Mouse (Mus musculus): ENCODE results near the gene Zer1.

Zer1 gene

DNA sequence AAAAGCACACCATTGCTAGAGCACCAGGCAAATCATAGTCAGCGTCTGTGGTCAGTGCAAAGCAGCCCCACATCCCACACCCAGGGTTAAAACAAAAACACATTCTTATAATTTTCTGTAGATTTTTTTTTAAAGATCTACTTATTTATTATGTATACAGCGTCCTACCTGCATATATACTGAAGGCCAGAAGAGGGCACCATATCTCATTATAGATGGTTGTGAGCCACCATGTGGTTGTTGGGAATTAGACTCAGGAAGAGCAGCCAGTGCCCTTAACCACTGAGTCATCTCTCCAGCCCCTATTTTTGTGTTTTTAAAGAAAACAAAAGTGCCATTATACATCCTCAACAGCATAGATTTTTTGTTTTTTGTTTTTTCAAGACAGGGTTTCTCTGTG, 4.4 kb upstream of the Zer1 start:
- DNase-seq (ENCODE audit: low read depth, low spot score), result peak; percentile 78

DNA sequence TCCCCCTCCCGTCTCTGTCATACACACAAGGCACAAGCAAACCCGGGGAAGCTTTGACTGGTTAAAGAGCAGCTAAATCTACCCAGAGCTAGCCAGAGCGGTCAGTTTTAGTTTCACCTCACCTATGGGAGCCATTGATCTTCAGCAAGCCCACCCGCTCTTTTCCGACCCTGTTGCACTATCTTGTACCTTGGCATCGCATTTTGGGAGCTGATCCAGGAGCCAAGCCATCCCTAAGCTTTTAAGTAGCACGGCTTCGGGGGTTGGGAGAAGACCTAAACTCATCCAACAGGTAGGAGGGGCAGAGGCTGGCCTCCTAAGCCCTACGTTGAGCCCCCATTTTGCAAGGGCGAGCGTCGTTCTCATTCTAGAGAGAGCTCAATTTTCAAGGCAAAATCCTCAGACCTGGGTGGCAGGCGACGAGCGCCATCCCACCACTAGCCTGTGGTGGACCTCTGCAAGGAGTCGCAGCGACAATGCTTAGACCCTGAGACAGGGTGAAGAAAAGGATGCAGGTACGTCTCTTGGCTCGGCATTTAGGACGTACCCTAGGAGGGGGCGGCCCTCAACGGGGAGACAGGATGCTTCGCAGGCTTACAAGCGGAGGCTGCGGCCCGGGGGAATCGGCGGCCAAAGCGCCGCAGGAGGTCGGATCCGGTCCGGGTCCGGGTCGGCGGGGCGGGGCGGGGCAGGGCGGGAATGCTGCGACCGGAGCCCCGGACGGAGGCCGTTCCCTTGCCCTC, 485 bp downstream of the Zer1 start:
- no peak for DNase-seq (ENCODE audit: low read depth, low spot score)

DNA sequence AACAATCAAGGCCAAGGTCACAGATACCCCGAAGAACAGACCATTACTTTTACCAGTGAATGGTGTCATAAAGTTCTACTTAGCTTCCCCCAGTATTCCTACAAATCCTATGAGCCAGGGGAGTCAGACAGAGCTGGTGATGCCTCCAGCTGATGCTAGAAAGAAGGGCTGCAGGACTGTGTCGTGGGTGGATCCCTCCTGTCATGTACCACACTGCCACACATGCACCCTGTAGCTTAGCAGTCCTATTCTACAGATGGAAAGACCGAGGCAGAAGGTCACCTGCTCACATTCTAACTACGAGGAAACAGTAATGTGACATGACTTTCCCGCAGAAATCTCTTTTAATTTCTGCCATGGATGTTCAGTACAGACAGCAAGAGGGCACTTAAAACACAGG, 1.6 kb downstream of the Zer1 start:
- no peak for DNase-seq (ENCODE audit: low read depth, low spot score)

DNA sequence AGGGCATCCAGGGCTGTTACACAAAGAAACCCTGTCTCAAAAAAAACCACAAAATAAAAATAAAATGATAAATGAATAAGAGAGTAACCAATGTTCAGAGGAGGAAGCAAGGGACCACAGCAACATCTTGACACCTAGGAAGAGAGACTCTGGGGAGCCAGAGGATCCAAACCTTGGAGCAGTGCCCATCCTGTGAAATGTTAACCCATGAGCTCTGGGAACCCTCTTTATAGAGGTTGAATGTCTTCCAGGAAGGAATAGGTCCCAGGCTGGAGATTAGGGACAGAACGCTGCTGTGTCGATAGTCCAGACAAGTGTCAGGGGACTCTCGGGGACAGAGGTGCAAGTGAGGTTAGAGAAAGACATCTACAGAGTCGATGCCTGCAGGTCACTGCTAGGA, 4.1 kb downstream of the Zer1 start:
- DNase-seq (ENCODE audit: low read depth, low spot score), result no peak

DNA sequence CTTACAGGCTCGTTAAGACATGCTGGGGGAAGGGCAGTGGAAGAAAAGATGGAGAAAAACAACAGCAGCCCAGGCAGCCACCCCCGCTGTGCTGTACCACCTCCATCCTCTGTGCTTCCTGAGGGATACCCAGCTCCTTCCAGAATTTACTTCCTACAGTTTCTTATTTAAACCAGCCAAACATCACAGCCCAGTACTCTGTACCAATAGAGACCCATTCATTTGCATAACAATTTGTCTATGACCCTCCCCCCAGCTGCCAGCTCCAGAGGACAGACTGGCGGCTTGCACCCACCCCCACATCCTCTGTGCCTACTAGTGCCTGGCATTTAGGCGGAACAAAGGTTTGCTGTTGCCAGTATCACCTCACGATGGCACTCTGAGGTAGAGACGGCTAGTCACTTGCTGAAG, 4.7 kb downstream of the Zer1 start:
- DNase-seq (ENCODE audit: low read depth, low spot score), result peak; percentile 83

DNA sequence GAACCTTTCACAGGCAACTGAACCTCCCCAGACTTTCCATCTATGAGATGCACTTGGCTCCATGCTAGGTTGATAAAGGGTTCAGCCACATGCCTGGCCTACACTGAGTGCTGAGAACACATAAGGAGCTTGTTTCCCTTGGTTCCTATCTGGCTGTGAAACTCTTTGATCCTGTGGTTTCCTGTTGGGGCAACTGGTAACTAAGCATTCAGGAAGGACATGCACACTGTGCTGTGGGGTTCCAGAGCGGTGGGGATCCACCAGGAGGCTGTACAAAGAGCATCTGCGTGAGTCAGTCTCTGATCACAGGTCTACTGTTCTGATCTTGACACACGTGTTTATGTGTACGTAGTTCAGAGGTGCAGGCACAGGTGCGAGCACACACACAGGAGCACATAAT, 11.8 kb downstream of the Zer1 start:
- no peak for DNase-seq (ENCODE audit: low read depth, low spot score)

DNA sequence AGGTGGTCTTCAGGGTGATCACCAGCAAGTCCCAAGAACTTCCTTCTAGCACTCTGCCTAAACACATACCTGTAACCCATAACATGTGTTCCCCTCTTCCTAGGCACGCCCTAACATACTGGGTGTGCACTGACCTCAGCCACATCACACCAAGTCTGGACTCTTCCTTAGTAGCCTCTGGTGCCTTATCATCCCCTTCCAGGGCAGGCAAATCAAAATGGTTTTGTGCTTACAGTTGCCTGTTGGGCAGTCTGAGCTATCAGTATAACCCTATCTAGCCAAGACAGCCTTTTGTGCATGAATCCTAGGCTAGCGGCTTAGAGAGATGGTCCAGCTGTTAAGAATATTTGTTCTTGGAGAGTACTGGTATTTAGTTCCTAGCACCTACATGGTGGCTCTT, 12.9 kb downstream of the Zer1 start:
- no peak for DNase-seq (ENCODE audit: low read depth, low spot score)

DNA sequence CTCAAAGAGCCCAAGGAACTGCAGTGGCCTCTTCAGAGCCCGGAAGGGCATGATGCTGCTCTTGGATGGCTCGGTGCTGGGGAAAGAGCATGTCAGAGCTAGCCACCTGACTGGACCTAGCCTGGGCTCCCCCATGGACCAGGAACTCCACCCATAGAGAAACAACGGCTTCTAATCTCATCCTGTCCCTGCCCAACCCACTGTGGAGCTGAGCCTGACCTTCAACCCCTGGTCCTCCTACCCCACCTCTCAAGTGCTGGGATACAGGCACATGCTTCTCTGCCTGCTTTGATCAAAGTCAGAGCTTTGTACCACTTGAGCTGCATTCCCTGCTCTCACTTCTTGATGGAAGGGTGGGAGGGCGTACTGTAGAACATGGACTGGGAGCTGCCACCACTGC, 16.1 kb downstream of the Zer1 start:
- DNase-seq (ENCODE audit: low read depth, low spot score), result no peak

DNA sequence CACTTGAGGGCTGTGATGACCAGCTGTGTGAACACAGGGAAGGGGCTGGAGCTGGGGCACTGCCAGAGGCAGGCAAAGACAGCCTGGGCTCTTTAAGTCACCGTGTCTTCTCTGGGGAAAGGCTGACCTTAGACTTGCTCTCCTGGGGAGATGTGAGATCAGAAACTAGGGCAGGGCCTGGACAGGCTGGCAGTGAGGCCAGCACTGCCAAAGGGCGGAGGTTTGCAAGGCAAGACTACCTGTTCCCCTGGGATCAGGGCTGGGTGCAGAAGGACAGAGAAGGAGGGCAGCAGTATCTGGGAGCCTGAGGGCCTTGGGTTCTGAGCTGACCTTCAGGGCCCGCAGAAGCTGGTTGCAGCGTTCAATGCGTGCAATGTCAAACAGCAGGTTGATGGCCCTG, 16.7 kb downstream of the Zer1 start:
- no peak for DNase-seq (ENCODE audit: low read depth, low spot score)

DNA sequence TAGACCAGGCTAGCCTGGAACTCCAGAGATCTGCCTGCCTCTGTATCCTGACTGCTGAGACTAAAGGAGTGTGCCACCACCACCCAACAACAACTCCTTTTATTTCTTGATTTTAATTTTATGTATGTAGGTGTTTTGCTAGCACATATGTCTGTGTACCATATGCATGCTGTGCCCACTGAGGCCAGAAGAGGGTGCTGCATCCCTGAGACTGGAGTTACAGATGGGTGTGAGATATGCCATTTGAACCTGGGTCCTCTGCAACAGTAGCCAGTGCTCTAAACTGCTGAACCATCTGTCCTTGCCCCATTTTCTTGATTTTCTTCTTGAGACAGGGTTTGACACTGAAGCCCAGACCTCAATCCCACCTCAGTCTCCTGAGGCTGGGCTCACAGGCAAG, 18.0 kb downstream of the Zer1 start:
- peak; percentile 73 for DNase-seq (ENCODE audit: low read depth, low spot score)

DNA sequence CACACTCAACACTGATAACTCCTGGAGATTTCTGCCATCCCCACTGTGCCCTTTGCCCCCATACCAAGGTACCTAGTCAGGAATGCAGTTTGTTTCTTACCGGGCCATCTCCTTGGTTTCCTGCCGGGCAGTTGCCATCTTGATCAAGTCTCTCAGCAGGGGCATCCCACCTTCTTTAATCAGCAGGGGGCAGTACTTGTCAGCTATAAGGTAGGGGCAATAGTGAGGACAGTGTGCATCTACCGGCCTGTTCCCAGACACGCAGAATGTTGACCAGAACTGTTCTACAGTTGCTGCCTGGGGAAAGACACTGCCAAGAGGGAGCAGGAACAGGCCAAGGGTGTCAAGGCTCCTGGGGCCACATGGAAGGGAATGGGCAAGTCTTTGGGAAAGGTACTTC, 24.2 kb downstream of the Zer1 start:
- no peak for DNase-seq (ENCODE audit: low read depth, low spot score)

DNA sequence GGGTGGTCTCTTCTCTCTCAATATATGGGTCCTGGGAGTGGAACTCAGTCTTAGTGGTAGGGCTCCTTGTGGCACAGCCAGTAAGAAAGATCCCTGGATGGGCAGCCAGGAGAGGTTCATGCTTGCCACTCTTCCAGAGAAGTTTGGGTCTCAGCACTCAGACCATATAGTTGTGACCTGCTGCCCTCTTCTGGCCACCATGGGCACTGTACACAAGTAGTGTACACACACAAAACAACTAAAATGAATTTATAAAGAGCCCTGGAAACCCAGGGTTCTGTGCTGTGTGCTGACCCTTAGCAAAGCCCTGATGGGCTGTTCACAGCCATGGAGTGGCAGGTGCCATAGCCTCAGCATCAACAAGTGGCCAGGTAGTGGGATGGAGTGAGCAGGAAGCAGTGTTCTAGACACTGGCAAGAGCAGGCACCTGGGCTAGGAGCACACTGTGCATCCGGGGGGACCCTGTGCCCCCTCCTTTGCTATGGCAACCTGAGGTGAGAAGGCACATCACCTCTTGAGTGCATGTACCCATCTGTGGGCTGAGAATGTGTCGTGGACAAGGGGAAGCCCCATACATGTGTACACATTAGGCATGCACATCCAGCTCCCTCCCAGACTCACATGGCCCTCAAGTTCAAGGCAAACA, 28.4 kb downstream of the Zer1 start:
- DNase-seq (ENCODE audit: low read depth, low spot score), result peak; percentile 74

DNA sequence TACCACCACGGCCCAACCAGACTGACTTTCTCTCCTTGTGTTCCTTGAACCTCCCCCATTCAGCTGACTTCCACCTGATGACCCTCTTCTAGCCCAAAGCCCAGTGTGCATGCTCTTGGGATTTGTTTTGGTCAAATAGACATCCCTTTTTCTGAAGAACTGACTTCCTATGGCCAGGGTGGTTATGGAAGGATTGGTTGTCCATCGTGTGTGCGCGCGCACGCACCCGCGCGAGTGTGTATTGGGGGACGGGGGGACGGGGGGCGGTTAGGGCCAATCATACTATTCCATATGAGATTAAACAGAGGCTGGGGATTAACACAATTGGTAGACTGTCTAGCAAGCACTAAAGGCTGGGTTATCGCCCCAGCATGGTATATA, 30.2 kb downstream of the Zer1 start:
- peak; percentile 67 for DNase-seq (ENCODE audit: low read depth, low spot score)

DNA sequence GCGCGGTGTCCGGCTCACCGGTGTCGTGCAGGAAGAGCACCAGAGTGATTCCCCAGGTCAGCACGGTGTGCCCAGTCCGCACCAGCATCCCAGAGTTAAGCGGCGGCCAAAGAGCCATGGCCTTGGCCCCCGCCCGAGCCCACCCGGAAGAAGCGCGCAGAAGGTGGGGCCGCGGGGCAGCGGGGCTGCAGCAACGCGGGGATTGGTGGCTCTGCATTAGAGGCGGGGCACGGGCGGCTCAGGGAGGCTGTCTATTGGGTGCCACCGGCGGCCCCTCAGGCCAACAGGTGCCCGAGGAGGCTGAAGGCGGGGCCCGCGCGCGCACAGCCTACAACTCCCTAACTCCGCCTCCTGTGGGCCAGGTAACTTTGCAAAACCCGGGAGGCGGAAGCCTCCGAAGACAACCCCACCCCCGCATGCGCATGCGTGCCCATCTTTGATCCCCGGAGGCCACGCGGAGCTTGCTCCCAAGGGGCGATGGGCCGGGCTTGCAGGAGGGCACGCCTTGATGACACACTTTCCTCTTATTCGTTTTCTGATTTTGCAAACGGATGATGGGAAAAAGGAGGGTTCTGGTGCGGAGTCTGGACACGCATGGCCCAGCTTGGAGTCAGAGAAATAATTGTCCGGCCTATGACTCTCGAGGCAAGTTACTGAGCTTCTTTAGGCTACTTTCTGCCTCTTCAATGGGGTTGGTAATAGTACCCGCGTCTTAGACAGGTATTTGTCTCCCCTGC, 30.7 kb downstream of the Zer1 start, which contains the start of gene Zdhhc12:
Zdhhc12 (minus strand) TSS at position 178 of the 737 bp plus-strand sequence.
- peak; percentile 99 for DNase-seq (ENCODE audit: low read depth, low spot score)

DNA sequence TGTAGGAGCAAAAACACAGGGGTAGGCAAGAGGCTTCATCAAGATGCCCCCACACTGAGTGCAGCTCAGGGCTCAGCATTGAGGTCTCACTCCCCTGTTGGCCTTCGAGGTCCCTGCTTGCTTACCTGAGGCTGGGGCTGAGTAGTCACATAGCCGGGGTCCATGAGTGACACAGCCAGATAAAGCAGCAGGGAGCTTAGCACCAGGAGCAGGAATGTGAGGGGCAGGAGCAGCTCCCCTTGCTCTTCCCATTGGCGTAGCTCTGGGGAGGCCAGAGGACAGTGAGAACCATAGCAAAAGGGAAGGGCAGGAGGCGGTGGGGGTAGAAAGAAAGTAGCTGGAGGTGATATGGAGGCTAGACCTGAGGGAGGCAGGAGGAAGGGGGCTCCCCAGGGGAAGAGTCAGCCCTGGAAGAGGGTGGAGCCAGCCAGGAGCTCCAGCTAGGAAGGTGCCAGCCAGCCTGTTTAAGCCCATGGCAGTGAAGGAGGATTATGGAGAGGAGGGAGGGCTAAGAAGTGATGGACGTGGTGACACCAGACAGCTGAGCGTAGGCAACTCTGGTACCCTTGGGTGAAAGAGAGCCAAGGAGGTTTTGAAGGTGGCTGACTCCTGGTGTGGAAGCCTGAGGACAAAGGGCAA, 32.0 kb downstream of the Zer1 start:
- DNase-seq (ENCODE audit: low read depth, low spot score), result no peak

DNA sequence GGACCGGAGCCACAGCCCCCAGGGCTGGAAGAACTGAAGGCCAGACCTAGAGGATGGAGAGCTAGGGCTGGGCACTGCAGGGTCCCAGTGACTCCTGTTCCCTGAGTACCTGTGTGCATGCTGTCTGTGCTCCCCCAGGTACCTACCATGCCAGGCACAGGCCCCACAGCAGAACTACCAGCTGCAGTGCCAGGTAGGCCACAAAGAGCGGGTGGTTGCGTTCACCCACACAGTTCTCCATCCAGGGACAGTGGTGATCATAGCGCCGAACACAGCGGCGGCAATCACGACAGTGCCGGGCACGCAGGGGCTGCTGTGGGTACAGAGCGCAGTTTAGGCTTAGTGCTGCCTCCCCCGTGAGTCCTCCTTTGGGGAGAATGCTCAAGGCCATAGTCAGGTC, 32.9 kb downstream of the Zer1 start:
- no peak for DNase-seq (ENCODE audit: low read depth, low spot score)

DNA sequence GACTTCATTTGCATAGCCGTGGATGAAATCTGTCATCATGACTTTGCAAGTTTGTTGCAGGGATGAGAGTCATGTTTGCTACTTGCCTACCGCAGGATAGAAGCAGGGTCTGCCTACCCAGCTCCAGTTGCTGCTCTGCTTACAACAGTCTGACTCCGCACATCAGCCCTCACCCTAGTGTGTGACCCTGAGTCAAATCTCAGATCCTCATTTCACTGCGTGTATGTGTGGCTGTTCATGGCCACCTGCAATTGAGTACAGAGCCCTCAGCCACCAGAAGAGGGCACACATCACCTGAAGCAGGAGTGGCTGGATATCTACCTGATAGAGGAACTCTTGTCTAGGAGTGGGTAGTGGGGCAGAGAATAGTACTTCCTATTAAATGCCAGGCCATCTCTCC, 37.1 kb downstream of the Zer1 start:
- DNase-seq (ENCODE audit: low read depth, low spot score), result peak; percentile 71

DNA sequence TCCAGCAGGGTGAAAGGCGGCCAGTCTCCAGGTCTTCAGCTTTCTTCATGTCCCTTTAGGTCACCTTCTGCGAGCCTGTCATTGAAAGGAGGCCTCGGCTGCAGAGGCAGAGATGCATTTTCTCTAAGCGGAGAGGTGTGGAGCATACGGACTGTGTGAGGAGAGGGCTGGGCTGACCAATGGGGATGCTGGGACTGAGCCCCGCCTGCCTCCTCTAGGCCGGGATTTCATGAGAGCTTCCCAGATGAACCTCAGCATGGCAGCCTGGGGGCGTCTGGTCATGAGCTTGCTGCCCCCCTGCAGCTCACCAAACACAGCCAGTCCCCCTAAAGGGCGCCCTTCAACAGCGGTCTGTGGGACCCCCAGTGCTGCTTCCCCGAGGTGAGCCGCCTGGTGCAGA, 39.8 kb downstream of the Zer1 start:
- peak; percentile 57 for DNase-seq (ENCODE audit: low read depth, low spot score)

DNA sequence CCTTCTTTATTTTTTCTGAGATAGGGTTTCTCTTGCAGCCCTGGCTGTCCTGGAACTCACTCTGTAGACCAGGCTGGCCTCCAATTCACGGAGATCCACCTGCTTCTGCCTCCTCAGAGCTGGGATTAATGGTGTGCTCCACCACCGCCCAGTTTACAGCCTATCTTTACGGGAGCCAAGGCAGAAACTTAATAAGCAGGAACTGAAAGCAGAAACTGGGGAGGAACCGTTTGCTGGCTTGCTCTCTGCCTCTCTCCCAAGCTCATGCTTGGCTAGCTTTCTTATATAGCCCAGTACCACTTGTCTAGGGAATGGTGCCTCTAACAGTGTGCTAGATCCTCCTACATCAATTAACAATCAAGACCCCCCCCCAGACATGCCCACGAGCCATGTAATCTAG, 40.3 kb downstream of the Zer1 start:
- DNase-seq (ENCODE audit: low read depth, low spot score), result no peak

DNA sequence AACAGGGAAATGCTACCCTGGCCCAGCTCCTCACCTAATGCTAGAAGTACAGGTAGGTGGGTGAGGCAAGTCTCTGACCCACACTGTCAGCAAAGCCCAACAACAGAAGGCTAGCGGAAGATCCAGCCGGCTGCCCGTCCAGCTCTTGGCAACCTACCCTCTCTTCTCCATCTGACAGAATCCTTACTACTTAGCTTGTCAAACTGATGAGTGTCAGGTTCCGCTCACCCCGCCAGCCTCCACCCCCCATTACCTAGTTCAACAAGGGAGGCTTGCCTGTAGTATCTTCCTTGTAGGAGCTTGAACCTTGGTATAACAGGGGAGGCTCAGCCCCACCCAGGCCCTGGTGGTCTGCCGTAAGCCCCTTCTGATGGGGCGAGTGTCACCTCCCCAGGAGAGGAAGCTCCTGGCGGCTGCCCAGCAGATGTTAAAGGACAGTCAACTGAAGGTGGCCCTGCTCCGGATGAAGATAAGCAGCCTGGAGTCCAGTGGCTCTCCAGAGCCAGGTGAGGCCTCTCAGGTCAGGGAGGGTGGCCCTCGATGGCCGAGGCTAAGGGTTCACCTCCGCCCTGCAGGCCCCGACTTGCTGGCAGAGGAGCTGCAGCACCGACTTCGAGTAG, 44.1 kb downstream of the Zer1 start:
- DNase-seq (ENCODE audit: low read depth, low spot score), result no peak

DNA sequence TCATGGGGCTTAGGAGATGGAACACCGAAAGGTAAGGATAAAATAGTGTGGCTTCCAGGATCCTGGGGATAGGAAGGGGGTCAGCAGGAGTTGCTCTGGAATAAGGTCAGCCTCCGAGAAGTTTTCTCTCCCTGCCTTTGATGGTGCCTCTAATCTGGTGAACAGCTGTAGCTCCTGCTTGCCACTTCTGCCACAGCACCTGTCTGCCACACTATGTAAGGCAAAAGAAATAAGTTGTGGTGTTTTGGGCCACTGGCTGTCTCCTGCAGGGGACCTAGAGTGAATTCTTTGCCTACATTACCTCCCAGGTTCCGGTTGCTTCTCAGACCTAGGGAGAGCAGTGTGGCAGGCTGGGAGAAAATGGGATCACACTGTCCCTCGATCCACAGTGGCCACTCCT, 45.6 kb downstream of the Zer1 start:
- no peak for DNase-seq (ENCODE audit: low read depth, low spot score)

DNA sequence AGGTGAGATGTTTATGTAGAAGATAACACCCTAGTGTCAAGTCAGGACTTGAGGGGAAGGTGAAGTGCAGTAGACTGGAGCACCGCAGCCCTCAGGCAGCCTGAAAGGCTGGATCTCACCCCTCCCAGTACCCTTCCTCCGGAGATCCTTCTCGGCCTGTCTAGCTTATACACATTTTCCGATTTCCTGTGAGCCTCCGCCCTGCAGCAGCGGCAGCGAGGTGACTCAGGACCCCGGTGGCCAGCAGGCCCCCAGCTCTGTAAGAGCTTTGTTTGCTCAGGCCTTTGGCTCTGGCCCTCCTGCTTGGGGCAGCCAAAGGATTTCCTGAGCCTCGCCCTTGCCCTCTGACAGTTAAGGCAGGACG, 46.1 kb downstream of the Zer1 start:
- no peak for DNase-seq (ENCODE audit: low read depth, low spot score)

Measured in R1 (cell line).